Mouse (Mus musculus) neural tube, embryonic 12.5 days (tissue): ENCODE results near the gene Srgap1. TPM values are rescaled to one million over a fixed set of nuclear protein-coding genes. Genes with fewer than 3 reads are reported as not detected.

Experiments
- ATAC-seq: fragments of 200-750 bp; cut with Nextera tagmentation; 2 replicates; pipeline ENCODE4 v1.8.0; 2017; ENCODE audit warnings: low read depth, mild to moderate bottlenecking, moderate TSS enrichment, moderate library complexity; ENCODE audit not compliant: low FRiP score
- H3K27ac ChIP-seq: fragments of 300-500 bp; sonication (generic); 2 replicates; pipeline ENCODE4 v1.5.1; 2016
- H3K27me3 ChIP-seq: fragments of 300-500 bp; sonication (generic); replicated peaks from 2 replicates; pipeline ENCODE4 v1.6.1; 2016; ENCODE audit warnings: mild to moderate bottlenecking
- H3K36me3 ChIP-seq: fragments of 300-500 bp; sonication (generic); 2 replicates; pipeline ENCODE4 v1.6.1; 2016; ENCODE audit warnings: mild to moderate bottlenecking
- H3K4me1 ChIP-seq: fragments of 300-500 bp; sonication (generic); 2 replicates; pipeline ENCODE4 v1.6.1; 2016
- H3K4me2 ChIP-seq: fragments of 300-500 bp; sonication (generic); replicated peaks from 2 replicates; pipeline ENCODE4 v1.6.1; 2016; ENCODE audit warnings: mild to moderate bottlenecking
- H3K4me3 ChIP-seq: fragments of 300-500 bp; sonication (generic); 2 replicates; pipeline ENCODE4 v1.5.1; 2016
- H3K9ac ChIP-seq: fragments of 300-500 bp; sonication (generic); 2 replicates; pipeline ENCODE4 v1.6.1; 2016; ENCODE audit warnings: mild to moderate bottlenecking
- H3K9me3 ChIP-seq: fragments of 300-500 bp; sonication (generic); 2 replicates; pipeline ENCODE4 v1.6.1; 2016; ENCODE audit warnings: mild to moderate bottlenecking
- WGBS: fragments of 180-500 bp; shearing (Covaris S2); methylation state at CpG from one replicate; pipeline ENCODE4 v1.1.7; 2016; 5-methylcytosine and 5-hydroxymethylcytosine counted together
- polyA plus RNA-seq: library from polyadenylated mRNA; unstranded; fragments of >200 nt; fragmentation: Nextera tagmentation; extraction: Ambion mirVana; gene quantifications from 2 replicates; pipeline ENCODE4 v1.2.1, GENCODE M21; 2016

Srgap1 gene
- polyA plus RNA-seq: 27.5 and 31.8 TPM in 2 replicates

DNA sequence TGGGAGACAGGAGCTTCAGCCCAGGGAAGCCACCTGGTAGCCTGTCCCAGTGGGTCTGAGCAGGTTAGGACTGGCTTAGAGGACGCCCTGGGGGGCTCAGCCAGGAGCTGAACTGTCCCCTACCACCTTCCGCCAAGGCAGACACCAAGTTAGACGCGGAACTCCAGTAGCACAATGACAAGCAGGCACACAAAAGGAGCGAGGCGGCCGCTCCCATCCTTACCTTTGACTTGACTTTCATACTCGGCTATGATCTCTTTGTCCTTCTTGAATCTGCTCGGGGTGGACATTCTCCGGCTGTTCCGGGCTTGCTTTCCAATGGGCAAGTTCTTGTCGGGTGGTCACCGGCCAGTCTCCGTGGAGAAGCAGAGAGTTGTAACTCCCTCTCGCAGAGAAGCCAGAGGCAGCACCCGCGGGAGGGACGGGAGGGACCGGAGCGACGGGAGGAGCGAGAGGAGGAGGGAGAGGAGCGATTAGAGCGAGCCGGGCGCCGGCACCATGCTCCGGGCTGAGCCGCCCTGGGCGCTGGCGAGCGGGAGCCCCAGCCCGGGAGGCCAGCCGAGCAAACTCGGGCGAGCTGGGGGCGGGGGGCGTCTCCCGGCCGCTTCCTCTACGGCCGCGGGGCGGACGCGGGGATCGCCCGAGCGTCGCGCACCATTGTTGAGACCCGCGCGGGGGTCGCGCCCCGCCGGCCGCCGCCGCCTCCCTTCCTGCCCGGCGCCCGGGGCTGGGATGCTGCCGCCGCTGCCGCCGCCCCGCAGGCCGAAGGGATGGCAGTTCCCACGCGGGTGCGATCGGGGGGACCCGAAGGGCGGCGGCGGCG lies at the start of gene Srgap1:
TSS of gene Srgap1 (minus strand) at position 412 of the 823 bp plus-strand sequence.
- Histone ChIP-seq H3K4me2 (peak within 1 kb of the TSS; percentile 72), H3K9ac (peak within 1 kb of the TSS; percentile 92), H3K4me1 (peaks cover 19% of the 10 kb centered on the region), H3K4me3 (peak within 1 kb of the TSS; percentile 84), H3K27me3 (no peaks in the 10 kb centered on the region), H3K27ac (peak within 1 kb of the TSS; percentile 79), H3K36me3 (peaks cover 8% of the 10 kb centered on the region; the same call in 1 of the 2 replicates), H3K9me3 (no peaks in the 10 kb centered on the region)
- WGBS: under 1% methylated on average over 74 of the region's 79 CpGs
- peak; percentile 83 for ATAC-seq

DNA sequence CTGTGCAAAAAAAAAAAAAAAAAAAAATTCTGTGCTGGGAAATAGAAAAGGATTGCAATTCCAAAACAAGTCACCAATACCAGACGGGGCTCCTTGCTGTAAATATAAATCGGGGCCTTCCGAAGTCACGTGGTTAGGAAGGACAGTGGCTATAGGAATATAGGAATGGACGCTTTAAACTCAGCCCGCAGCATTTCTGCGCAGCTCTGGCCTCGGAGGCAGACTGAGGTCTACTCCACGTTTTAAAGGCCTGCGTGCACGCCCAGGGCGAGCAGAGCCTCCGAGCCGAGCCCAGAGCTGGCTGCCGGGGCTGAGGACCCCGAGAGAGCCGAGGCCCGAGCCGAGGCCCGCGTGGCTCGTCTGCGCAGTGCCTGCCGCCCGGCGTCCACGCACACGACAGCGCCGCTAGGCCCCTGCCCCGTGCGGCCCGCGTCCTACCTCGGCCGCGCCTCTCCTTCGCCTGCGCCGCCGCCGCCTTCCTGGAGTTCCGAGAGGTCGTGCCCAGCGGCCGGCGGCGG lies 49.4 kb upstream of the Srgap1 start:
- Histone ChIP-seq H3K4me1 (peaks cover 5% of the 10 kb centered on the region; the same call in 1 of the 2 replicates), H3K4me3 (peak overlapping the region; percentile 73), H3K9ac (peak overlapping the region; percentile 86), H3K36me3 (no peaks in the 10 kb centered on the region; the same call in 1 of the 2 replicates), H3K27me3 (no peaks in the 10 kb centered on the region), H3K4me2 (peak overlapping the region; percentile 84), H3K27ac (peak overlapping the region; percentile 82), H3K9me3 (no peaks in the 10 kb centered on the region)
- WGBS: under 1% methylated on average over 48 of the region's 48 CpGs
- peak; percentile 78 for ATAC-seq

DNA sequence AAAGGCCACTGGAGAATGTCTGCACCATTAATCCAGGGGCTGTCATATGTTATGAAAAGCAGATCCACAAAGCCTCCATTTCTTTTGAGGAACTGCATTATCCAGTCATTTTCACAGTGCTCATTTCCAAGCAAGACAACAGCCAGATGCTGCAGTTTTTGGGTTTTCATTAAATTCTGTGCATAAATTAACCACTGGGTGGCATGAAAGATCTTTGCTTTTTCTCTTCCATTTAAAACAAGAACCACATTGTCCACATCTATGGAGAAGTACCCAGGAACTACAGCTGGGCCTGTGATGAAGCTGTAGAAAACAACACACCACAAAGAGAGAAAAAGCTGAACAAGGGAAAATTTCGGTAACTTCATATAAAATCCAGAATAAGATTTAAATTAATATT lies 43.4 kb upstream of the Srgap1 start:
- 98% methylated on average over 1 of the region's 1 CpGs for WGBS
- no peak overlapping the region for H3K27ac ChIP-seq
- H3K27me3 ChIP-seq: no peaks in the 10 kb centered on the region
- no peaks in the 10 kb centered on the region for H3K4me1 ChIP-seq
- H3K4me2 ChIP-seq: no peak overlapping the region
- no peak overlapping the region for H3K4me3 ChIP-seq
- H3K9me3 ChIP-seq: peaks cover 15% of the 10 kb centered on the region
- ATAC-seq: no peak
- H3K9ac ChIP-seq: no peak overlapping the region
- H3K36me3 ChIP-seq: peaks cover 27% of the 10 kb centered on the region

DNA sequence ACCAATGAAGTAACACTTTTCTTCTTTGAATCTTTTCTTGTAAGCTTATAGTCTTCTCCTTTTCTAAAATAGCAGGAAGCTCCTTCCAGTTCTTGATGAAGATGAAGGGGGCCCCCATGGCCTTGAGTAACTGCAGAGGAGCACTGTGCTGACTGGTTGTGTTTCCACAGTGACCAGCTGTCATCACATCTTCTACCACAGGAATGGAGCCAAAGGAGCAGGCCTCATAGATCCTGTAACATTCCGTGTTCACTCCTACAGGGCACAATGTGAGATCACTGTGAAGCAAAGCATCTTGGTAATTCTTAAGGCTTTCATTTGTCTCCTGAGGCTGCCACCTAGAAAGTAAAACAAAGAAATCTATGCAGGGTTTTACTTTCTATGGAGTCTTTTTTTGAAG lies 34.2 kb upstream of the Srgap1 start:
- no peak overlapping the region for H3K4me2 ChIP-seq
- no peaks in the 10 kb centered on the region for H3K9me3 ChIP-seq
- no peak overlapping the region for H3K4me3 ChIP-seq
- no peaks in the 10 kb centered on the region for H3K4me1 ChIP-seq
- H3K9ac ChIP-seq: no peak overlapping the region
- H3K27ac ChIP-seq: no peak overlapping the region
- H3K36me3 ChIP-seq: peaks cover 8% of the 10 kb centered on the region
- H3K27me3 ChIP-seq: no peaks in the 10 kb centered on the region
- 97% methylated on average over 1 of the region's 1 CpGs for WGBS
- ATAC-seq: no peak

DNA sequence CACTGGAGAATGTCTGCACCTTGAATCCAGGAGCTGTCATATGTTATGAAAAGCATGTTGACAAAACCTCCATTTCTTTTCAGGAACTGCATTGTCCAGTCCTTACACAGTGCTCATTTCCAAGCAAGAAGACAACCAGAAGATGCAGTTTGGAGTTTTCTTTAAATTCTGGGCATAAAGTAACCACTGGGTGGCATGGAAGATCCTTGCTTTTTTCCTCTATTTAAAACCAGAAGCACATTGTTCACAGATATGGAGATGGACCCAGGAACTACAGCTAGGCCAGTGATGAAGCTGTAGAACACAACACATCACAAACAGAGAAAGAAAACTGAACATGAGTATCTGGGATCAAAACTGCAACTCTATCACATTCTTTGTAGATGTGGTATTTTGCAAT lies 22.0 kb upstream of the Srgap1 start:
- H3K9ac ChIP-seq: no peak overlapping the region
- no peaks in the 10 kb centered on the region for H3K27me3 ChIP-seq
- no peaks in the 10 kb centered on the region for H3K9me3 ChIP-seq
- no peaks in the 10 kb centered on the region for H3K36me3 ChIP-seq
- H3K4me1 ChIP-seq: no peaks in the 10 kb centered on the region
- no peak for ATAC-seq
- H3K4me2 ChIP-seq: no peak overlapping the region
- H3K27ac ChIP-seq: no peak overlapping the region
- no peak overlapping the region for H3K4me3 ChIP-seq

DNA sequence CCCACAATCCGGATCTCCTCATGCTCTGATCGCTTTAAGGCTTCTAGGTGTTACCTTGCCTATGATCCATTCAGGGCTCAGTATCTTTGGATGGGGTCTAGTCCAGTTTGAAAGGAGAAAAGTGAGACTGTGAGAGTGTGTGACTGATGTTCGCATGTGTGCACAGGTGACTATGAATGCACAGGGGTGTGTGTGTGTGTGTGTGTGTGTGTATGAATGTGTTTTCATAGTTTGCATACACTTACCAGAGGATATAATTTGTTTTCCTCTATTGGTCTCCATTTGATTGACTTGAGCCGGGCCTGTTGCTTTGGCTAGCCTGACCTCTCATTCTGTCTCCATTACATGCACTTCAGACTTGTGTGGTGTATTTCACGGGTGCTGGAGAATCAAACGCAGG lies 8.7 kb upstream of the Srgap1 start:
- no peaks in the 10 kb centered on the region for H3K4me1 ChIP-seq
- H3K27ac ChIP-seq: no peak overlapping the region
- no peak overlapping the region for H3K9ac ChIP-seq
- no peak overlapping the region for H3K4me3 ChIP-seq
- WGBS: 92% methylated on average over 6 of the region's 6 CpGs
- ATAC-seq: no peak
- no peaks in the 10 kb centered on the region for H3K36me3 ChIP-seq
- no peaks in the 10 kb centered on the region for H3K27me3 ChIP-seq
- no peak overlapping the region for H3K4me2 ChIP-seq
- H3K9me3 ChIP-seq: no peaks in the 10 kb centered on the region

DNA sequence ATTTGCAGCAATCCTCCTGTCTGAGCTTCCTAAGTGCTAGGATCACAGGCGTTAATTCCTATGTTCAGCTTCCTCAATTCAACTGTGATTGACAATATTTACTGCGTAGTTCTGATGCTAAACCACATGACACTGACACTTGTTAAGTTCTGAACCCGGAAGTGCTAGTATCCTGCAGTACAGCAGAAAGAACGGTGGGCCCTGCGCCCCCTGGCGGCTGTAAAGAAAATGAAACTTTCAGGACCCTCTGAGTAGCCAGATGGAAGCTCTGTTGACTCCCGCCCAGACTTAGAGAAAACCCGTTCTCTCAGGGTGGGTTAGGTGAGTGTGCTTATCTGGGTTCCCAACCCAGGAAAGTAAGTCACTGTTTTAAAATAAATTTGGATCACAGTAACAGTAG lies 7.4 kb upstream of the Srgap1 start:
- Histone ChIP-seq H3K4me2 (no peak overlapping the region), H3K9me3 (no peaks in the 10 kb centered on the region), H3K36me3 (no peaks in the 10 kb centered on the region), H3K4me1 (no peaks in the 10 kb centered on the region), H3K27me3 (no peaks in the 10 kb centered on the region), H3K4me3 (no peak overlapping the region), H3K9ac (no peak overlapping the region), H3K27ac (no peak overlapping the region)
- WGBS: 14% methylated on average over 8 of the region's 8 CpGs
- peak; percentile 53; the same call in 1 of the 2 replicates for ATAC-seq

DNA sequence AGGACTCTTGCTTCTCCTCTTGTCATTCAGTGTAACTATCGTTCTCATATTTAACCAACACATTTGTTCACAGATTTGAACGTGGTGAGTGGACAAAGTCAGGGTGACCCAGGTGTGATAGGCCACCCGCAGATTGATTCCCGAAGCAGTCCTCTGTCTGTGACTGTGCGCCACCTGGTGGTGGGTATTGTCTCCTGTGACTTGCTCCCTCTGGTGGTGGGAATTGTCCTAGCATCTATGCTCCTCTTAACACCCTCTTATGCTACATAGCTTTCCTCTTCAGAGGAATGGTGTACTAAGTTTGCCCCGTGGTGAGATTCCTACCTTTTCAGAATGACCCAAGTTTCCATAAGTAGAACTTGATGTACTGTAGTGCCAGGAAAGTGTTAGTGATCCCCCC lies 4.7 kb upstream of the Srgap1 start:
- H3K27me3 ChIP-seq: no peaks in the 10 kb centered on the region
- ATAC-seq: no peak
- no peaks in the 10 kb centered on the region for H3K9me3 ChIP-seq
- no peak overlapping the region for H3K4me2 ChIP-seq
- 41% methylated on average over 6 of the region's 6 CpGs for WGBS
- no peaks in the 10 kb centered on the region for H3K36me3 ChIP-seq
- no peaks in the 10 kb centered on the region for H3K4me1 ChIP-seq
- H3K27ac ChIP-seq: no peak overlapping the region
- no peak overlapping the region for H3K9ac ChIP-seq
- H3K4me3 ChIP-seq: no peak overlapping the region

DNA sequence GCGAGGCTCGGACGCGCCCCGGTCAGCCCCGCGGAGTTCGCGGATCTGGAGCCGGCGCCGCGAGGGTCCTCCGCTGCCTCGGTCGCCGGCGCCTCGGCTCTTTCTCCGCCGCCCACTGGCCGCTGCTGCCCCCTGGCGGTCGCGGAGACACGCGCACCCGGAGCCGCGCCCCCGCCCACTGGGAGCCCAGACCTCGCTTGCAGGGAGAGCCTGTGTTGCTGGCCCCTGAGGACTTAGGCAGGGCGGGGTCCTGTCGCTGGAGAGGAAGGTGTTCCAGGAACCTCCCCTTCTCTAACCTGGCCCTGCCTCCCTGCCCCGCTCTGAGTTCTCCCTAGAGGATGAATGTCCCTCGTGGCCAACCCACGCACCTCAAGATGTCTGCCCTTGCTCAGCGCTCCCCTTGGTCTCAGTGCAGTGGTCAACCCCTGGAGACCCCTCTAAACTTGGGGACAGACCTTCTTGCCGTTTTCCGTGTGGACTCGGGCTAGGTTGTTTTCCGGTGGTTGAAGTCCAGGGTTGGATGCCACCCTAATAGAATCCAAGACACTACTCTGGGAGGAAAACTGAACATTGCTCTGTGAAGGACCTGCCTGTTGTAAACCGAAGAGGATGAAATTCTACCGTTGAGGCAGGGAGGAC lies 731 bp upstream of the Srgap1 start:
- H3K9ac ChIP-seq: peak overlapping the region; percentile 92
- H3K27me3 ChIP-seq: no peaks in the 10 kb centered on the region
- peaks cover 14% of the 10 kb centered on the region for H3K4me1 ChIP-seq
- ATAC-seq: peak; percentile 74
- H3K4me3 ChIP-seq: peak overlapping the region; percentile 84
- peaks cover 2% of the 10 kb centered on the region; the same call in 1 of the 2 replicates for H3K36me3 ChIP-seq
- H3K4me2 ChIP-seq: peak overlapping the region; percentile 72
- 14% methylated on average over 35 of the region's 44 CpGs for WGBS
- H3K9me3 ChIP-seq: no peaks in the 10 kb centered on the region
- peak overlapping the region; percentile 79 for H3K27ac ChIP-seq

DNA sequence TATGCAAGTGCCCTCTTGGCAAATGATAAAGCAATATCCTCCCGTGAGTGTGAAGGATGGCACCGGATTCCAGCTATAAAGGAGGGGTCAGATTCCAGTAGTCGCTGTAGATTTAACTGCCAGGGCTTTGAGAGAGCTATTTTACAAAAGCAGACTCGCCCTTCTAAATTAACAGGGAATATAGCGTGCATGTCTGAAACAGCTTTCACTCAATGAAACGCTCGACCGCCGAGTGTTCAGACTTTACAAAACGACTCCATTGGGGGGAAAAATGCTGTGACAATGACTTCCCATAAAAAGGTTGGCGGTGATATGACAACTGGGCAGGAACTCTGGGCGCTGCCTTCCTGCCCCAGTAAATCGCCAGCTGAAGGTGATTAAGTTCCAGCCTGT lies 608 bp downstream of the Srgap1 start:
- no peaks in the 10 kb centered on the region for H3K27me3 ChIP-seq
- H3K4me1 ChIP-seq: peaks cover 19% of the 10 kb centered on the region
- H3K9ac ChIP-seq: peak overlapping the region; percentile 92
- peaks cover 8% of the 10 kb centered on the region; the same call in 1 of the 2 replicates for H3K36me3 ChIP-seq
- H3K27ac ChIP-seq: peak overlapping the region; percentile 79
- H3K4me3 ChIP-seq: peak overlapping the region; percentile 84
- peak overlapping the region; percentile 72 for H3K4me2 ChIP-seq
- WGBS: under 1% methylated on average over 13 of the region's 13 CpGs
- 0 out of 2 replicates have a peak, but pooled peaks have one; percentile 11 for ATAC-seq
- no peaks in the 10 kb centered on the region for H3K9me3 ChIP-seq

DNA sequence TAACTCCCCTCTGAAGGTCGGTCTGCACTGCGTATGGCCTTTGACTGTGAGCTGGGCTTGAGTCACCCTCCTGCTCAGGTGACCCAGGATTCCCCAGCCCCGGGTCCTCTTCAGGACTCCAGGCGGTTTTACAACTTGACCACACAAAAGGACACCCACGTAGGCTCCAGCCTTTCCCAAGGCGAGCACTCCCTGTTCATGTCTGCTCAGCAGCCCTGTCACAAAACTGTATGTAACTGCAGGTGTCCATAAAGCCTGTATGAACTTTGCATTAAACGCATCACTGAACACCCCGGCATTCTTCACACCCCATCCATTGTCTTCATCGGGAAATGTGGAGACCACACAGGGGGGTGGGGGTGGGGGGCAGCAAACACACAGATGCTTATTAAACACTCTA lies 1.2 kb downstream of the Srgap1 start:
- H3K27ac ChIP-seq: no peak overlapping the region
- ATAC-seq: no peak
- H3K36me3 ChIP-seq: peaks cover 8% of the 10 kb centered on the region; the same call in 1 of the 2 replicates
- H3K4me1 ChIP-seq: peaks cover 19% of the 10 kb centered on the region
- no peaks in the 10 kb centered on the region for H3K9me3 ChIP-seq
- peak overlapping the region; percentile 84 for H3K4me3 ChIP-seq
- no peaks in the 10 kb centered on the region for H3K27me3 ChIP-seq
- peak overlapping the region; percentile 72 for H3K4me2 ChIP-seq
- H3K9ac ChIP-seq: peak overlapping the region; percentile 92
- WGBS: 8% methylated on average over 9 of the region's 9 CpGs

DNA sequence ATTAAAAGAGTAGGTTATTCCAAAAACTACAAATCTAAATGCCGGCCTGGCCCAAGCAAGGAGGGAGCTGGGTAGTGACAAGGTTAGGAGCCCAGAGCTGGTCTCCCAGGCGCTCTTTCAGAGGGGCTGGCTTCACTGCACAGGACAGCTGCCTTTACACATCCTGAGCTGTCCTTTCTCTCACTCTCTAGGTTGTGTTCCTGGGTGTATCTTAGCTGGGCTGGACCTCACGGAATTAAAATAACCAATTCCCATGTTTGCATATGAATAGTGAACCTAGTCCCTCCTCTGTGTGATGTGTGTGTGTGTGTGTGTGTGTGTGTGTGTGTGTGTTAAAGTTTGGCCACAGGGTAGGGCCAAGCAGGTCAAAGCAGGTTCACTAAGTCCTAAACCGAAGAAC lies 2.2 kb downstream of the Srgap1 start:
- 69% methylated on average over 4 of the region's 4 CpGs for WGBS
- Histone ChIP-seq H3K4me2 (peak overlapping the region; percentile 72), H3K4me3 (peak overlapping the region; percentile 15), H3K27ac (no peak overlapping the region; the same call in 1 of the 2 replicates), H3K4me1 (peaks cover 19% of the 10 kb centered on the region), H3K27me3 (no peaks in the 10 kb centered on the region), H3K9ac (peak overlapping the region; percentile 49; the same call in 1 of the 2 replicates), H3K9me3 (peaks cover 5% of the 10 kb centered on the region; the same call in 1 of the 2 replicates), H3K36me3 (peaks cover 8% of the 10 kb centered on the region; the same call in 1 of the 2 replicates)
- no peak for ATAC-seq
